Mouse (Mus musculus) intestine, embryonic 16.5 days (tissue): ENCODE results near the gene Trim27. TPM values are rescaled to one million over a fixed set of nuclear protein-coding genes. Genes with fewer than 3 reads are reported as not detected.

Experiments used
- polyA plus RNA-seq: library from polyadenylated mRNA; unstranded; fragments of >200 nt; fragmentation: Nextera tagmentation; extraction: Ambion mirVana; gene quantifications from 2 replicates; pipeline ENCODE4 v1.2.1, GENCODE M21; 2015

Trim27 gene
- polyA plus RNA-seq, 1 experiment from 2014 or later, result 122 TPM

Other genes with a start within 250 kb of the Trim27 start
- gene Olfr1370, start 104.5 kb upstream of the Trim27 start, polyA plus RNA-seq, result not detected in 2 replicates
- 0.04 TPM in 1 of 2 replicates, not detected in the other for gene Olfr1369-ps1, start 68.0 kb upstream of the Trim27 start, polyA plus RNA-seq
- gene Olfr263, start 49.8 kb upstream of the Trim27 start, polyA plus RNA-seq, result not detected in 2 replicates
- not detected in 2 replicates for gene Olfr1368, start 33.6 kb upstream of the Trim27 start, polyA plus RNA-seq
- gene Gpx5, start 113.3 kb downstream of the Trim27 start, polyA plus RNA-seq, result not detected in 2 replicates
- not detected in 2 replicates for gene Gpx6, start 132.7 kb downstream of the Trim27 start, polyA plus RNA-seq
- not detected in 2 replicates for gene Olfr1367, start 167.5 kb downstream of the Trim27 start, polyA plus RNA-seq
- gene Zscan12, start 183.4 kb downstream of the Trim27 start, polyA plus RNA-seq, result 6.6 and 7.9 TPM in 2 replicates
- 61.7 and 64.5 TPM in 2 replicates for gene Zkscan3, start 223.3 kb downstream of the Trim27 start, polyA plus RNA-seq